Mouse (Mus musculus) telencephalon, adult 2 months (tissue): ENCODE measurements around the gene Cldn3.

Experiments
- DNase-seq: peaks from one replicate; pipeline ENCODE4 v3.0.0-alpha.2; 2011; ENCODE audit warnings: low read depth, low spot score

Cldn3 gene

GRCm38 (mm10) chr5:135002151-135002550 is 16.1 kb downstream of the Cldn3 start:
- no peak for DNase-seq

- no peak for DNase-seq
Observed at GRCm38 (mm10) chr5:135007802-135008571, 22.0 kb downstream of the Cldn3 start.

DNA sequence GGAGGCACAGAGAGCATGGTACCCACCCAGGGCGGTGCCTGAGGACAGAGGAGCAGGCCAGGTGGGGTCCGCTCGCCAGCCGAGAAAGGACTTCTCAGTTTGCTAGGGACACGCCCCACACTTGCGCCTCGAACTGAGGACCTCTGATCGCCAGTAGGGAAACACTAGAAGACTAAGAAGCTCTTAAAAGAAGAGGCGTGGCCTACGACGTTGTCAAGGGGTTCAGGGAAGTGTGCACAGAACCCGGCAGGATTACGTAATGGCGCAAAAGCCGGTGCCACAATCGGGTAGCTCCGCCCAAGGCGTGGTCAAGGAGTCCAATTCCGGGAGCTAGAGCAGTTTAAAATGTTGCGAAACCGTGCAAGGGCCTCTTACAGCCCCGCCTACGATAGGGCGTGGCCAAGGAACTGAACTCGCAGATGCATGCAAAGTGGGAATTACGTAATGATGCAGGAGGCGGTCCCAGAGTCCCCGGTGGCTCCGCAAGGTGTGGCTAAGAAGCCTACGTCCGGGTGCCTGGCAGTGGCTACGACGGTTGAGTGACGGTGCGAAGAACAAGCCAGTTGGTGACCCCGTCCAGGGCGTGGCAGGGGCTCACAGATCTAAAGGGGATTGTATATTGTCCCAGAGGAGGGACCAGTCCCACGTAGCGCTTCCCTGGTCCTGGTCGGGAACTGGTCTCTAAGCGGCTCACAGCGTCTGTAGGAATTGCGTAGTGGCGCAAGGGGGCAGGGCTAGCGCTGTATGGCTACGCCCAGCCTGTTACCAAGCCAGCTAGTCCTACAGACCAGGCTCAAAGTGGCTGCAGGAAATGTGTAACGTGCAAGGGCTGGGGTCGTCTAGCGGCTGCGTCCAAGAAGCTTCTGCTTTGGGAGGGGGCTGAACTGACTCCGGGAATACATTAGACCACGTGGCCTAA is 22.9 kb downstream of the Cldn3 start, which contains the start of gene Abhd11:
Abhd11 (plus strand) TSS at position 482 of the 919 bp plus-strand sequence.
- peak; percentile 100 for DNase-seq

- DNase-seq = peak; percentile 87
Observed at GRCm38 (mm10) chr5:135009590-135010319, 23.7 kb downstream of the Cldn3 start.

DNA sequence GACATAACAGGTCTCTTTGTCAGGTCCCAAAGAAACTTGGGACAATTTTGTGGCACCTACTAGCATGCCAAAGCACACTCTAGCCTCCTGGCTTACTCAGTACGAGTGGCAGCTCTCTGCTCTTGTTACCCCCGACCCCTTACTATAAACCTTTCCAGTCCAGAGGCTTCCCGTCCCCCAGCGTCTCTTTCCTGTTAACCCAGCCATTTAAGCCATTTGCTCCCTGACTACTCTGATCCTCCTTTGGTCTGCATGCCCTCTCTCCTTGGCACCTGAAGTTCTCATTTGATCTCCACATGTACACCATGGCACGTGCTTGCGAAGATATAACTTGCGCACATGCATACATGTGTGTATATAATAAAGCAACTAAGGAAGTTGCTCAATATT is 24.3 kb downstream of the Cldn3 start:
- DNase-seq = no peak

DNA sequence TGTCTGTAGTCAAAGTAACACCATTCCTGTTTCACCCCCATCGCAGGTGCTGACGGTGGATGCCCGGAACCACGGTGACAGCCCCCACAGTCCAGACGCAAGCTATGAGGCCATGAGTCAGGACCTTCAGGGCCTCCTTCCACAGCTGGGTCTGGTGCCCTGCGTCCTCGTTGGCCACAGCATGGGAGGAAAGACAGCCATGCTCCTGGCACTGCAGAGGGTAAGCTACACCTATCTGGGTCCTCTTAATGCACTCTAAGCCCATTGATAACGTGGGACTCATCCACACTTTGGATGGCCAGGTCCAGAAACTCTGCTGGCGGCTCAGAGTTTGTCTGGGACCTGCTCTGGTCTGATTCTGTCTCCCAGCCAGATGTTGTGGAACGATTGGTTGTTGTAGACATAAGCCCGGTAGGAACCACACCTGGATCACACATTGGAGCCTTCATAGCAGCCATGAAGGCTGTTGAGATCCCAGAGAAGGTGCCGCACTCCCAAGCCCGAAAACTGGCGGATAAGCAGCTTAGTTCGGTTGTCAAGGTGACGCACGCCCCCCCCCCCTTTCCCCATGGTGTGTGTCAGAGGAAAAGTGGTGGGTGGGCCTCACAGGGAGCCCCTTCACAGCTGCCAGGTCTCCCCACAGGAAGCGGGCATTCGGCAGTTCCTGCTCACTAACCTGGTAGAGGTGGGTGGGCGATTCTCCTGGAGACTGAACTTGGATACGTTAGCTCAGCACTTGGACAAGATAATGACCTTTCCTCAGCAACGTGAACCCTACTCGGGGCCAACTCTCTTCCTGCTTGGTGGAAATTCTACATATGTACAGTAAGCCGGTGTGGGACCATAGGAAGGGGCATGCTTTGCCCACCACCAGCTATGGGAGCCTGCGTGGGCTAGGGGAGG is 25.1 kb downstream of the Cldn3 start:
- no peak for DNase-seq

- DNase-seq = no peak
Observed at GRCm38 (mm10) chr5:135011809-135012613, 26.0 kb downstream of the Cldn3 start.

DNA sequence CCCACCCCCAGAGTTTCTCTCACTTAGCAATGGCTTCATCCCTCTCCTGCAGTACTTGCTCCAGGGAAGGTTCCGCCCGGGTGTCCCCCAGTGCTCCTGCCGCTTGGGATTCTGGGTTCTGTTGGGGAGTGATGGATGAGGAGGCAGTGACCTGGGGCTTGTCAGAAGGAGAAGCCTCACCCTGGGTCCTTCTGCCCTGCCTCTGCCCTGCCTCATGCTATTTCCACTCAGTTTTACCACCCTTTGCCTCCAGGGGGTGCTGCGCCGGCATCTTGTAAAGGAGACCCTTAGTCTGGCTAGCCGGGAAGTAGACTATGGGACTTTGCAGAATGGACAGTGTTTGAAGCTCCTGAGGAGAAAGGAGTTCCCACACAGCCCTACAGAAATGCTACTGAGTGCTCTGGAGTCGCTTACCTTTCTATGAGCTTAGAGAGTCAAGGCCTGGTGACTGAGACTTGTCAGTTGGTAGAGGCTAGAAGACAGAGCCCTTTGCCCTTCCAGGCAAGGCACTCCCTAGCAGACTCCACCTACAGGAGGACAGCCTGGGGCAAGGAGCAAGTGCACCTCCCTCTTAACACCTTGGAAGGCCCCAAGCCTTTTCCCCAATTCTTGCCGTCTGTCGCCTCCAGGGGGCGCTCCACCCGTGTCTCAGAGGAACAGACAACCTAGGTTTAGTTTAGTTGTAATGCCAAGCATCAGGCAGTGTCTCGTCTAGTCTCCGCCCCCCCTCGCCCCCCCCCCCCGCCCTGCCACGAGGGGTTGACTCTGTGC is 26.8 kb downstream of the Cldn3 start:
- DNase-seq = no peak

DNA sequence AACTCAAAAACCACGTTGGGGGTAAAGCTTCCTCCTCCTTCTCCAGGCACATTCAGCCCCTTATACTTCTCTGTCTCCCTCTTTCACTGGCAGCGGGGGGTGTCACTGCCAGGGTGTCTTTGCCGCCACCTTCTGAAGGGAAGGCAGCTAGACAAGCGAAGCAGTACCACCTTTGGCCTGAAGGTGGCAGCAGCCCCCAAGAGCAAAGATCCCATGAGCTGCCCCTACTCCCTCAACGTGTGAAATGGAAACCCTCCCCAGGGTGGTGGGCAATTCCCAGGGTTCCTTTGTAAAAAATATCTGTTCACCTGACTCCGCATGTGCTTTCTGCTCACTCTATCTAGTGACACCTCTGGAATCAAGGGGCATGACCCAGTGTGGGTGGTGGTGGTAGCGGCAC is 29.5 kb downstream of the Cldn3 start:
- DNase-seq = no peak

DNA sequence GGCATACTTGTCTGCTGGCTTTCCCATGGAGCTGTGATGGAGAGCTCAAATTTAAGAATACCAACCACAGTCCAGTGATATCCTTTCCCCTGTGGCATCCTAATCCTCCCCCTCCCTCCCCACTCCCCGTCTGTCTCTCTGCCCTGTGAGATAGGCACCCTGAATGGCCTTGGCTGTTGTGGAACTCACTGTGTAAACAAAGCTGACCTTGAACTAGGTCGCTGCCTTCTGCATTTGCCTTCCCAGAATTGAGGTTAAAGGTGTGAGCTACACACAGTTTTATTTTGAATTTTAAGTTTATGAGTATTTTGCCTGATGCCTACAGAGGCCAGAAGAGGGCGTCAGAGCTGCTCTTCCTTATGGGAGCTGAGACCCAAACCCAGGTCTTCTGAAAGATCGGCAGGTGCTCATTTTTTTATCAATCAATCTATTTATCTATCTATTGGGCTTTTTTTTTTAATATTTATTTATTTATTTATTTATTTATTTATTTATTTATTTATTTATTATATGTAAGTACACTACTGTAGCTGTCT is 30.3 kb downstream of the Cldn3 start:
- DNase-seq = no peak

- no peak for DNase-seq
Observed at GRCm38 (mm10) chr5:135021814-135022213, 35.8 kb downstream of the Cldn3 start.

DNA sequence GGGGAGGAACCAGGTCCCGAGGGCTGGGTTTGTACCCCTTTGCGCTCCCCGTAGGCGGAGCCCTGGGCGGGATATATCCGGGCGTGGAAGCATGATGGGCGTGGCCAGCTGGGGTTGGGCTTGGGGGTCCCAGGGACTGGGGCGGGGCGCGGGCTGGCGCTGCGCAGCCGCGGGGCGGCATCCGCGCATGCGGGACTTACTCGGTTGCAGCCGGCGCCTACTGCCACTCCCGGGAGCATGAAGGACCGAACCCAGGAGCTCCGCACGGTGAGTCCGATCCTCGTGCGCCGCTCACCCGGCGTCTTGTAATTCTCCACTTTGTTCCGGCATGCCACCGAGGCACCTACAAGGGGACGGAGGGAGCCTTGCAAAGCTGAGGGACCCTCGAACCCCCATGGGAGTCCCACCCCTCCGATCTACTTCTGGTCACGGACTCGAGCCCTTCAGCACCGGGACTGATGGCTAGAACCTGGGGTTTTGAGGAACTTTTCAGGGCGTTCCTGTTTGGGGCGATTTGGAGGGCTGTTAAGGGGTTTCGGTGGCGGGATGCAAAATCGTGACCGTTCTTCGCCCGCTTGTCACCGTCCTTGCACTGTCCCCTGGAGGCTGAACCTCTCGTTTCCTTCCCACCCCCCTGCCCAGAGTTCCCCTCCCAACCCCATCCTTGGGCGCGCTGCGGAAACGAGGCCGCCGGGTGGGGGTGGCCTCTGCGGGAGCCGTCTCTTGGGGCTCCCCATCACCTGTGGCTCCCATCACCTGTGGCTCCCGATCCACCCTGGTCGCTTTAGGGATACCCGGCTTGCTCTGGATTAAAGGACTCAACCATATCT is 37.5 kb downstream of the Cldn3 start, which contains the start of gene Stx1a:
Stx1a (plus strand) TSS at position 139 of the 830 bp plus-strand sequence.
- DNase-seq = no peak

DNA sequence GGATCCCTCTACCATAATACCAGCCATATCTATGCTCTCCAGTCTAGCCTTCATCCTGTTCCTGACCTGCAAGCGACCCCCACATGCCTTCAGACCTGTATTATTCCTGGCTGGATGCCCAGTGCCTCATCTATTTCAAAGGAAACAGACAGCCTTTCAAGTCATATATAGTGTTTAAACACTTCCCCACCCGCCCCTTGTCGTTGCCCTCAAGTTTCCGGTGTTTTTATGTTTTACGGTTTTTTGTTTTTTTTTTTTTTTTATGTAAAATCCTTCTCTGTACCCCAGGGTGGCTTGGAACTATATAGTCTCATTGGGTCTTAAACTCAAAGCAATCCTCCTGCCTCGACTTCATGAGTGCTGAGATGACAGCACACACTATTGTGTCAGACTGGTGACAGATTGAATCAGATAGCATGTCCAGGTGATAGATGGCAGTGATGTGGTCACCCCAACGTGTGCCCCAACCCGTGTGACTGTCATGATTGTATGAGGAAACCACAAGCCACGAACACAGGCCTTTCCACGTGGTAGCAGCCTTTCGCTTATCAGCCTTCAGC is 38.7 kb downstream of the Cldn3 start:
- DNase-seq = no peak

GRCm38 (mm10) chr5:135025899-135026298 is 39.9 kb downstream of the Cldn3 start:
- peak; percentile 83 for DNase-seq

DNA sequence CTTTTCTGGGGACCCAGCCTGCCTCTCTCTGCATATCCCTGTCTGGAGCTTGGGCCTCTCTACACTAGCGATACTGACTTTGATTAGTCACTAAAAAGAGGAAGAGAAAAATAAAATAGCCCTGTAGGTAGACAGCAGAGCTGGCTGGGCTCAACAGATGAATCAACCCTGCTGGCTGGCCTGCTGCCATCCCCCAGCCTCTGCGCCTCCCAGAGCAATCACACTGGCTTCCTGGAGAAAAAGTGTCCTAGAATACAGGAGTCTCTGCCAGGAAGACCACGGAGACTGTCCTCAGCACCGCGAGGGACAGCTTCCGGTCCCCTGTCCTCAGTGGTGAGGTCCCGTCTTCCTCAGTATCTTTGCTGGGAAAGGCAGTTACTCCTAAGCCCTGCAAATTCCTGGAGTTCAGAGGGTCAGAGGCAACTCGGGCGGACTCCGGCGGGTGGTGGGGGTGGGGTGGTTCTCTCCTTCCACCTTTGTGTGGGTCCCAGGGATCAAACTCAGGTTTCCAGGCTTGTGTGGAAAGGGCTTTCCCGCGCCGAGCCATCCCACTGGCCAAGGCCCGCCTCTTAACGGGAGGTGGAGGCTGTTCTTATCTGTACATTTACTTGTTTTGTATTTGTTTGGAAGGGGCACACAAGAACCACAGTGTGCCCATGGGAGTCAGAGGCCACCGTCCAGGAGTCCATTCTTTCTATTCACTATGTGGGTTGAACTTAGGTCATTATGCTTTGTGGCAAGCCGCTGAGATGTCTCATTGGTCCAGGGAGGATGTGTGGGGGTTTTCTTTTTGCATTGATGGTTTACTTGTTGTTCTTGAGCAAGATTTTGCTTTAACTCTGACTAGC is 43.2 kb downstream of the Cldn3 start:
- DNase-seq = no peak

GRCm38 (mm10) chr5:135032581-135032980 is 46.6 kb downstream of the Cldn3 start:
- no peak for DNase-seq

GRCm38 (mm10) chr5:135034593-135034992 is 48.6 kb downstream of the Cldn3 start:
- no peak for DNase-seq
